Mouse (Mus musculus): ENCODE data around the gene Tuba8.

DNA sequence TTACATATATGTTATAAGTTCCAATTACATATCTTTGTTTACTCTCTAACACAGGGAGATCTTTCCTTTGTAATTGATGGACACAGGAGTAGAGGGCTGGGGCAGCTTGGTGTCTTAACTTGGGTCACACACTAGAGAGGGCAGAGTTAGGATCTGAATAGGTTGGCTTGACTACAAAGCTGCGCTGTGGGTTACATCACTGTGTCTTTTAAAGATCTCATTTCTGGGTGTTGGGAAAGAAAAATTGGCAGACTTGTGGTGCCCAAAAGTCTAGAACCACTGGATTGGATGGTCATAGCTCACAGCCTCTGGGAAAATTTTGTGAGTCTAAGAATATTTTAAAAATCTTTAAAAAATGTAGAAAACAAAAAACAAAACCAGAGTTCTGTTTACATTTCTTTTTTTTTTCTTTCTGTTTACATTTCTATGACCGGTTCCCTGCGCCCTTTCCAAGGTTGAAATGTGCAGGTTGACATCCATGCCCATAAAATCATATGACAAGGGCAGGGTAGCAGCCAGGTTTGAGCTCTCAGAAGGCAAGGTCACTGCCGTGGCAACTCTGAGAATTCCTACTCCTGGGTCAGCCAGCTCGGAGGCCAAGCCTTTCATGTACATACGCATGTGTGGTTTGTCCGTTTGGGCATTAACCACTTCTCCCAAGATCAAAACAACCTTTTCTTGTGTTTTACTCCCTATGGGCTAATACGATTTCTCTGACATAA lies 11.5 kb downstream of the Tuba8 start:
- TF ChIP-seq CTCF (IDR thresholded peaks at IDR 0.05; ENCODE audit: low read depth, low read length) = no peak
- no peak for TF ChIP-seq POLR2A (IDR thresholded peaks at IDR 0.05; ENCODE audit: insufficient read depth, low read length)

Measured in ES-Bruce4 (cell line).